Mouse (Mus musculus) spleen, postnatal 14 days (tissue): Measurements from ENCODE around the gene Klf11.
"Not testable (repeated sequence)": the region's sequence is repeated elsewhere in the genome, so short reads cannot be mapped to it uniquely, and the experiment has no call there.

Source experiments
- DNase-seq, 2 experiments: peaks; one replicate each; pipeline ENCODE4 v3.0.0; 2021 to 2022; ENCODE audit warnings: low spot score in 2 of 2

The Klf11 gene

DNA sequence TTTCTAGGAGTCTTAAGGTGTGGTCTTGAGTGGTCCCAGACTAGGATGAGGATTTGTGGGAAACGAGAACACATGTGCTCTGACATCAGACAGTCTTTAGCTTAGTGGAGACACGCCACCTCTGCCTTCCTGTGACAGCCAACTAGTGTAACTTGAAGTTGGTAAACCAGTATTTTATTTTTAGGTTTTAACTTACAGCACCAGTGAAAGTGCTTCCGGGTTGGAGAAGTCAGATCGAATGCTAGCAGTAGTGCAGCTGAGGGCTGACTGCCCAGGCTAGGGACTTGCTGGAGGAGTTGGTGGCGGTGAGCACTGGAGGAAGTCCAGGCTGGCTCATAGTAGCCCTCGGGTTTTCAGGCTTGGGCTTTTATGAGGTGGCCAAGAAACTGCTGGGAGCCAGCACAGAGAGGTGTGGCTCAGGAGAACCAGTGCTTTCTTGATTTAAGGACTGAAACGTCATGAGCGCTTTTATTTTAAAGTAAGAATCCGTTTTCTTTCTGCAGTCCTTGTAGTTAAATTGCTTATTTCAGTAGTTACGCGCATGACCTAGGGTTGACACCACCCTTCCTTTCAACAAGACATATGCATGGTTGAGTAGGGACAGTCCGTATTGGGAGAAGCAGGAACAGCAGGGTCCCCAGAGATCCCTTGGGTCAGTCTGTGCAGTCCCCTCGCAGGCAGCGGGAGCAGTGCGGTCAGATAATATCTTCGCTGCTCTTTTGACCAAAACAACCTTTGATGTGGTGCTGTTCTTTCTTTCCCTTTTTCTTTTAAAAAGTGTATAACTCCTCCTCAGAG is 3.2 kb downstream of the Klf11 start:
- DNase-seq, result no peak

DNA sequence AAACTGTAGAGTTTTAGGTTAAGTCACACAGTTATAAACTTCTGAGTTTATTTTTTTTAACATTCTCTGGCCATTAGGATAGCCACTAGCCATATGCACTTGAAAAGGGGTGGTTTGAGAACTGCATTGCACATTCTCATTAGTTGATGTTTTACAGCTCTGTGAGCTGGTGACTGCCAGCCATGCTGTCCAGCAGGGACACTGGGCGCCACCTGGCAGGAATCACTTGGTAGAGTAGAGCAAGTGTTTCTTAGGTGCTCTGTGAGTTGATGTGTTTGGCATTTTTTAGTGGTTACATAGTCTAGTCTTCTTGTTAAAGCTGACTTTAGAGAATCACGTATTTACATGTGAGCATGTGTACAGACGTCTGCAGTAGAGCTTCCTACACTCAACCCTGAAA is 5.4 kb downstream of the Klf11 start:
- DNase-seq, result no peak

DNA sequence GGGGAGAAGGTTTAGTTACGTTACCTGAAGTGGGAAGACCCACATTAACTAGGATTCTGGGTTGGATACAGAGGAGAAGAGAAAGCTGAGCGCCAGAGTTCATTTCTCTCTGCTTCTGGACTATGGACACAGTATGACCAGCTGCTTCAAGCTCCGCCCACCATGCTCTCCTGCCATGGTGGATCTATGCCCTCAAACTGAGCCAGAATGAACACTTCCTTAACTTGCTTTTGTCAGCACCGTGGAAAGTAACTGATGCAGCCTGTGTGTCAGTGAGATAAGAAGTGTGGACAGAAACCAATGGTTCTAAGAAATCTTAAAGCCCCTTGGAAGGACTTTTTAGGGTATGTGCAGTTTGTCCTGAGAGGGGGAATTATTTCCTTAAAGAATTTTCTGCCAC is 7.9 kb downstream of the Klf11 start:
- DNase-seq, result no peak

DNA sequence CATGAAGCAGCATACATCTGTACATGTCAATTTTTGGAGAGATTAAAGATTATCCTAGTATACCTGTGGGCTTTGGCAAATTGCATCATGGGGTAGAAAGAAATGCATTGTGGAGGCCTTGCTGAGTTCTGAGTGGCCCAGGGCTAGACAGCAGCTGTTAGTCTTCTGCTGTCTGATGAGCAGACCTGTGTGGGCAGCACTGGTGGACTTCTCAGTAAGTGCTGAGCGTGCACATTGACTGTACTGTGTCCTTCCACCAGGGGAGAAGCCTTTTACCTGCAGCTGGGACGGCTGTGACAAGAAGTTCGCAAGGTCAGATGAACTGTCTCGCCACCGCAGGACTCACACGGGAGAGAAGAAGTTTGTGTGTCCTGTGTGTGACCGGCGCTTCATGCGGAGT is 8.8 kb downstream of the Klf11 start:
- no peak for DNase-seq

DNA sequence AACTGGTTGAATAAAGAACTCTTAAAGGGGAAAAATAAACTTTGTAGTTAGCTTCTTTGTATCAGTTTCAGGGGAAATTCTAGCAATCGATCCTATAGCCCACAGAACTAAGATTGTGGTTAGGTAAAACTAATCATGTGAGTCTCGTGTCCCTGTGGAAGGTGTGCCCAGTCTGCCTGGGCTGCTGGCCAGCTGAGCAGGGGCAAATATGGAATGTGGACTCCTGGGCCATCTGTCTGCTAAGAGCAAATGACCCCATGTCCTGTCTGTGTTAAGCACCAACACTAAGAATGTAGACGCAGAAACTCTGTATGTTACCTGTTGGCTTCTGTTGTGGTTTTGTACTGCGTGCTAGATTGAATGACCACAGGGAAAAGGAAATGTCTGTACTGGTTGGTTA is 10.0 kb downstream of the Klf11 start:
- no peak for DNase-seq

DNA sequence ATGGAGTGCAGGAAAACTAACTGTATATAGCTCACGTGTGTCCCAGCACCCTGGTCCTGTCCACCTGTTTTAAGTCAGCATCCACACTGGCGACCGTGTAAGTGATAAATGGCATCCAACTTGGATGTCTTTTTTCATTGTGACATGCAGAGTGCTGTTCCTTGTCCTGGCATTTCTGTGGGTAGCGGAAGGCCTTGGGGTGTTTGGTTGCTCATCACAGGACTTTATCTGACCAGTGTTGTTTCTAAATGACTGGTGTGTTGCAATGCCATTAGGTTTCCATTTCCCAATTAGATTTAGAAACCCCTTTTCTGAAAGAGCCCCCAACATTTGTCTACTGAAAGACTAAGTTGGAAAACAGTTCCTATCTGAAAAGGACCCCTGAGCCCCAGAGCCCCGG is 11.1 kb downstream of the Klf11 start:
- DNase-seq, result no peak

DNA sequence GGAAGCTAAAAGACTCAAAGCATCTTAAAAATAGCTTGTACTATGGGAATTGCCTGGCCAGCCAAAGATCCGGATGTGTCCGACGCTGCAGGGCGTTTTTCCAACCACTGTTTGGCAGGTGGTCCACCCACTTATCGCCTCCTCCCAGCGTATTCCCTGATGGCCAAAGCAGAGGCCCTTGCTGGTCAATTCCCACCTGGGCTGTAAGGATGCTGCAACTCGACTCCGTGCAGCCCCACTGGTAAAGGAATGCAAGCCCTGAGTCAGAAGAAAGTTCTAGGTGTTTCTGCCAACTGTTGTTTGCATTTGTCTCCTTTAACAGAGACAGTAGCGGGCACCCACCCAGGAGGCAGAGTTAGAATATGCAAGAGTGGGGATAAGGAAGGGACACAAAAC is 29.0 kb downstream of the Klf11 start:
- DNase-seq, result no peak

DNA sequence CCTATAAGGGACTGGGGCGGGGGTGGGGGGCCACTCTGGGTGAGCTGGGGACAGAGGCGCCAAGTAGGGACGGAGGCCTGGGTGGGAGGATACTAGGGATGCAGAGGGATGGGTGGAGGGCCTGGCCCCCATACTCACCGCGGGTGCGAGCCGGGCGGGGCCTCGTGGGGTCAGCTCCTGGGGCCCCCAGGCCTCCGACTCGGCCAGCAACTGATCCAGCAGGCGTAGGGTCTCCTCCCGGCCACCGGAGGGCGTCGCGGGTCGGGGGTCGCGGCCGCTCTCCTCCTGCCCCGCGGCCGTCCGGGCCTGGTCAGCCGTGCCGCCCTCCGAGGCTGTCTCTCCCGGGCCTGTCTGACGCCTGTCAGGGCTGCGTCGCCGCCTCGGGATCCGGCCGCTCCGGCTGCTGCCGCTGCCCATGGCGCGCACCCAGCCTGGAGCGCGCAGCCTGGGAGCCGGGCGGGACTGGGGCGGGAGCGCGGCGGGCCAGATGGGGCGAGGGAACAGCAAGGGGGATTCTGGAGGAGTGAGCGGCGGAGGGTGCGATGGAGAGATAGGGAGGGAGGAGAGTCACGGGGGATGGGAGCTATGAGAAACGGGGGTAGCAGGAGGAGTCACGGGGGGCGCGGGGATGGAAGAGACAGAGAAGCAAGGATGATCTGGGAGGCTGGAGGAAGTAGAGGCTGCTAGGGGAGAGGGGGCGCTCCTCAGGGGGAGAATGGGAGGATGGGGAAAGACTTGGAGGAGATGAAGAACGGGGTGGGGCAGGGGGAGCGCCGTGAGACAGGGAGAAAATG is 29.6 kb downstream of the Klf11 start:
- no peak for DNase-seq

DNA sequence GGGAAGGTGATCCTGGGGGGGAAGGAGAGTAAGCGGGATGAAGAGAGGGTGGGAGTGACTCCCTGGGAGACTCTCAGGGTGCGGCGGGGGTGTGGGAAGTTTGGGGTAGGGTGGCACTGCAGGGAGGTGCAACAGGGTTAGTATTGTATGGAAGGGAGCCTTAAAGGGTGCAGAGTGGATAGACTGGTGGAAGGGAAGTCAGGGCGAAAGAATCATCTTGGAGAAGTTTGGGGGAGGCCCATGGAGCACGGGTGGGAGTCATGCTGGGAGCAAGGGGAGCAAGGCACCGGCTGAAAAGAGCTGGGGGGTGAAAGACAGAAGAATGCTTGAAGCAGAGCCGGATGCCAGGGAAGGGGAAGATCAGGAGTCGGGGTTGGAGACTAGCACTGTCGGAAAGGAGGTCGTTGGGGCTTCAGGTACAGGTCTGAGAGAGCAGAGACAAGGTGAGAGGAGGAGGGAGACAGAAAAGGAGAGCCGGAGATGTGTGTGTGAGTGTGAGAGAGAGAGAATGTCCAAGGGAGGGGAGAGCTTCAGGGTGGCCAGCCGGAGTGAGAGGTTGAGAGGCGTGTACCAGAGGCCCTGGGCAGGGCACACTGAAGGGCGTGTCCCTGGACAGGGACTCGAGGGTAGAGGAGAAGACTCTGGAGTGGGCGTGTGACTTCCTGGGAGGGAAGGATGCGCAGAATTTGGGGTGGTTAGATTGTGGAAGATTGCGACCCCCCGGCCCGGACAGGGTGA is 30.4 kb downstream of the Klf11 start, which contains the start of gene Cys1:
Gene Cys1 (minus strand): TSS at position 528 of the 738 bp plus-strand sequence.
- DNase-seq, result no peak

DNA sequence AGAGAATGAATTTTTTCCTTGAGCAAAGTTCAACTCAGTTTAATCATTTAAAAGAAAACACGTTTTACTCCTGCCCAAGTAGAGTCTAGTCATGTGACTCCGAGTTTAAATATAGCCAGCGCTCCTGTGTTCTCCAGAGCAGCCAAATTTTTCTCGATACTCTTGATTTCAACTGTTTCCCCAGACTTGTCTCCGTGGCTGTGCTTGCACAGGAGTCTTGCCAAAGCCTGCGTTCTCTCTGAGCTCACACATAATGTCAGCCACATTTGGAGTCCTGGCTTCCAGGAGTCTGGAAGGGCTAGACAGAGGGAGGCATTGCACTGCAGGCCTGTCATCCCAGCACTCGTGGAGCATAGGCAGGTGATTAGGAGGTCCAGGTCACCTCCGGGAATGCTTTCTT is 31.5 kb downstream of the Klf11 start:
- DNase-seq, result no peak

DNA sequence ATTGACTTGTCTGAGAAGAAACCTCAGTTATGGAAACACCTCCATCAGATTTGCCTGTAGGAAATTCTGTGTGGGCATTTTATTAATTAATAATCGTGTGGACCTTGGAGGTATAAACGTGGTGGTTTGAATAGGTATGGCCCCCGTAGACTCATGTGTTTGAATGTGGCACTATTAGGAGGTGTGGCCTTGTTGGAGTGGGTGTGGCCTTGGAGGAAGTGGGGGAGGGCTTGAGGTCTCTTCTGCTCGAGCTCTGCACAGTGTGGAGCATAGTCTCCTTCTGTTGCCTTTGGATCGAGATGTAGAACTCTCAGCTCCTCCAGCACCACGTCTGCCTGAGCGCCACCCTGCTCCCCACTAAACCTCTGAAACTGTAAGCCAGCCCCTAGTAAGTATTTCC is 32.4 kb downstream of the Klf11 start:
- DNase-seq, result no peak

DNA sequence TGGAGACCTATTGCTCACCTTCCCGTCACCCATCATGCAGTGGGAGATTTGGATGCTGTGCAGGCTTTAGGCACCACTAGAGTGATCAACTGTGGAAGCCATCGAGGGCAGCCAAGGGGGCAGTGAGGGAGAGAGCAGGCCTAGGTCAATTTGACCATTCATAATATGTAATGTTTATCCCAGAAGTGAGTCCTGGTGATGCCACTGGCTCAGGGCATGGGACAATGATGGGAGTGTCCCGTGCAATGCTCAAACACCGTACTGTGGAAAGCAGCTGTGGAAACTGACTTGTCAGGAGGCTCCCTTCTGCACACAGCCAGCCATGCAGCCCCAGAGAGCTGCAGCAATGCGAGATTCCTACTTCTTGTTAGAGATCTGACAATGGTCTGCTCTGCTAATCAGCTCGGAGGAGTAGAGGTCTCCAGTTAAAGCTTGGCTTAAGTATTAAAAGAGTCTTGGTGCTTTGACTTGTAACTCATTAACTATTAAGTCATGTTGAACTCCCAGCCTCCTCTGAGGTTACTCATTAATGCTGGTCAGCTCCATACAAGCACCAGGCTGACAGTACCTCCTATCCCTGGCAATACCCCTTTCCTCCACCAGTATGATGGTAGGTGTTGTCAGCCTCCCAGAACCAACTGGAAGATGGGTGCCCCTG is 35.1 kb downstream of the Klf11 start:
- no peak for DNase-seq

DNA sequence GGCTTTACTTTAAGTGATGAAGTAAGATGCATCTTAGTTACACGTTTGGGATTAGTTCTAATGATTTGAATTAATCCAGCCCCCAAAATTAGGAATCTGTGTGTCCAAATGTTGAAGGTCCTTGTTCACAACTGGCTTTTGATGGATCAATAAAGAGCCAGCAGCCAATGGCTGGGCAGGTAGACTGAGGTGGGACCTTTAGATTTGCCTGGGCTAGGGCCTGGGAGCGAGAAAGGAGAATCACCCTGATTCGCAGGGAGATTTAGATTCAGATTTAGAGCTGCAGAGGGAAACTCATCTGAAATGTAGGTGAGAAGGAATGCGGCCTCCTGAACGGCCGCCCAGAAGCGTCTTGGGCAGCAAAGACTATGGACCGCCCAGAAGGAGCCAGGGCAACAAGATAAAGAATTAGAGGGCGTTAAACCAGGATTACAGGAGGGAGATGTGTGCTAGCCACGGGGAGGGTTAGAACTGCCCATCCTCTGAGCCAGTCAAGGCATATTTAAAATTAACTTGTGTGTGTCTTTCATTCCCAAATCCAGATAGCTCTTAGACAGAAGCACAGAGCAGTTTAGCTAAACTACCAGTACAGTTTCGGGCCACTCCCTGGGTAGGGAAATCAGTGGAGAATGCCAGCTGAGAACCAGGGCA is 35.7 kb downstream of the Klf11 start:
- DNase-seq, result no peak

DNA sequence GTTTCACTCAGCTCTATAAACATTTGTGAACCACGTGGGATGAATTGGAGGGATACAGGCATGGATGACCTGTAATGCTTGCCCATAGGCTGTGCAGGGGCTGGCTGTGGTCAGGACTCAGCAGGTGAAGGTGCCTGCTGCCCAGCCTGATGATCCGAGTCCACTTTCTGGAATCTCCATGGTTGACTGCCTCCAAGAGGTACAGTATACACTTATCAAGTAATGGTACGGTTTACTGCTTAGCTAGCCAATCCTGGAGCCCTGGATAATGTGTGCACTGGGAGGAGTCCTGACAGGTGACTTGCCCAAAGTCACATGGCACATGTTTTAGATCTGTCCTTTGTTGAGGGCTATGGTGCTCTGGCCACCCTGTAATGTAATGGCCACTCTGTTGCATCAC is 39.3 kb downstream of the Klf11 start:
- no peak for DNase-seq

DNA sequence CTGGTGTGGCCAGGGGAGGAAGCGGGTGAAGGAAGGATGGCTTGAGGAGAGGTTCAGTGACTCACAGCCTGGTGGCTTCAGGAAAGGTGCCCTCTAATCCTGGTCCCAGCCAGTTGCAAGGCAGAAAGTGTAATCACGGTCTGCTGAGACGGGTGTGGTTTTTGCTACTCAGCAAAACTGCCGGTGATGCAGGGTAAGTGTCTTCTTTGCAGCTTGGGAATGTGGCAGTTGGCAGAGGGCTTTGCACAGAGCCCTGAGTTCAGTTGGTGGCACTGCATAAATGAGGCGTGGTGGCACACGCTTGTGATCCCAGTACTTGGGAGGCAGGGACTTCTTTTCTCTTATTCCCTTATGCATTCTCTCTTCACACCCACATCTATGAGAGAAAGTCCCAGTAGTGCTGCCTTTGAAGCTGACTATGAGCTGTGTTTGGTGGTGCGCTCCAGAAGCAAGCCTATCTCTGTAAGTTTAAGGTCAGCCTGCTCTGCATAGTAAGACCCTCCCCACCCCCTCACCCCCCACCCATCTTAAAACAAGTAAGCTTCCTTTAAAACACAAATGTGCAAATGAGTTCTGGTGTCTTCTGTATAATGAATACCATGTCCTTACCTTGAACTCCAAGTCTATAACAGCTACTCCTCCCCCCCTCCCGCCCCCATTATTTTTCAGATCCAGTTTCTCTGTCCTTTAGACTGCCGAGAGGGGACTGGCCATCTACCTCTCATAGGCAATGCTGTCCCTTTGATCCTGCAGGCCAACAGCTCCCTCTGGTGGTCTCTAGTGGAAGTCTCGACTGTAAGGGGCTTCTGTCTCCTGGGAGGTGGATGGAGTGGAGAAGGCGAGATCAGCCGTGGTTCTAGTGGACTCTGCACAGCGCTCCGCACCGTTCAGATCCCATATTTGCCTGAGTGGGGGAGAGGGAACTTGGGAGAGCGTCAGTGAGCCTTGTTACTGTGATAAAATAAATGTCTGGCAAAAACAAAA is 45.7 kb downstream of the Klf11 start:
- DNase-seq, result peak; percentile 60 to 80

DNA sequence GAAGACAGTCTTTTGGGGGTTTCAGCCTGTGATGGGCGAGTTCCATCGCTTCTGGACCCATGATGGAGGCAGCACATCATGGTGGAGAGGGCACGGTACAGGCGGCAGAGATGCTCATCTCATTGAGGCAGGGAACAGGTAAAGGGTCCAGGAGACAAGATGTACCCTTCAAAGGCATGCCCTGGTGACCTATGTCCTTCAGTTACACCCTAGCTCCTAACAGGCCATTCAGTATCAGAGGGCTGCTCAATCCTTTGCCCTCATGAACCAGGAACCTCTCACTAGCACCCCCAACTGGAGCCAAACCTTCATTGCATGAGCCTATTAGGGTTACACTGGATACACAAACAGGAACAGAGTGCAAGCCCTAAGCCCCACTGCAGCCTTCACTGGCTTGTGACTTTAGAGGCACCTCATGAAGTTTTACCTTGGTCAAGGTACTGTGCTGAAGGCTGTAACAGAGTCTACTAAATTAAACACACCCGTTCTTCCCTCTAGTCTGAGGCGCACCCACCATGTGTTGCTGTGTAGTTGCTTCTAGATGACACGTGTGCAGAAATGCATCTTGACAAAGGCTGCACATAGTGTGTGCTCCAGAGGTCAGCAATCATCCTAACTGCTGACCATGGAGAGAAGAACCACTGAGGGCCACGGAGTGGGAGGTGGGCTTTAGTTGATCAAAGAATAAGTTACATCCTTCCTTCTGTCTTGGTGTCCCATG is 46.6 kb downstream of the Klf11 start:
- no peak for DNase-seq

DNA sequence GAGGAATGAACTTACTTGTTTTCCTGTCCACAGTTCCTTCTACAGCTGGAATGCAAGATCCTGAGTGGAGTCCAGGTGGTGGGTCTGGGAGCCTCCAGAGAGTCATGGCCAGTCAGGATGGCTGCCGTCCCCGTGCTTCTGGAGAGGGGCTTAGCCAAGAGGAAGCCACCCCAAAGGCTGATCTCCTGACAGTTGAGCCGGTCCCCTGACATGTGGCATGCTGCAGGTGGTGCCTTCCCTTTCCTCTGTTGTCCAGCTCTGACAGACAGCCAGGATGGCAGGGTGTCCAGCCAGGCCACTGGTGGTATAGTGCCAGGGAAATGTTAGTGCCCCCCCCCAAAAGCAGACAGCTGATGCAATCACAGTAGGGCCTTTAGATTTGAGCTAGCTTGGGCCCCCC is 47.4 kb downstream of the Klf11 start:
- no peak for DNase-seq

DNA sequence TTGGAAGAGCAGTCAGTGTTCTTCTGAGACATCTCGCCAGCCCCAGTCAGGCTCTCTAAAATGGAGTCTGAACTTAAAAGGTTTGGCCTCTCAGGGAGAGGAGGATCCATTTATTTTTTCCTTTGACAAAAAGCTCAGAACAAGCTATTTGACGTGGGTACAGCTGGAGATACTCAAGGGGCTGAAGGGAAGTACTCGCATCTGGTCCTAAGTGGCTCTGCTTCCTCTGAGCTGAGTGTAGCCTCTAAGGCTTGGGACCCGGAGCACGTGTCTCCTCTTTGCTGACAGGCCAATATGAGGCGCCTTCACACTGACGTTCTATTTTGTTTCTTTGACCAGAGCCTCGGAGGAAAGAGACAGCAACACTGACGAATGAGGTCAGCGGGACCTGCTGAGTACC is 48.5 kb downstream of the Klf11 start:
- DNase-seq, result no peak

DNA sequence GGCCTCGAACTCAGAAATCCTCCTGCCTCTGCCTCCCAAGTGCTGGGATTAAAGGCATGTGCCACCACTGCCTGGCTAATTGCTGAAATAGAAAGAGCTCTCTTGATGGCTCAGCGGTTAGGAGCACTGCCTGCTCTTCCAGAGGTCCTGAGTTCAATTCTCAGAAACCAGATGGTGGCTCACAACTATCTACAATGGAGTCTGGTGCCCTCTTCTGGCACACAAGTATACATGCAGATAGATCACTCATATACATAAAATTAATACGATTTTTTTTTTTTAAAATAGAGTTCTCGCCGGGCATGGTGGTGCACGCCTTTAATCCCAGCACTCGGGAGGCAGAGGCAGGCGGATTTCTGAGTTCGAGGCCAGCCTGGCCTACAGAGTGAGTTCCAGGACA is 50.5 kb downstream of the Klf11 start:
- not testable (repeated sequence) for DNase-seq

DNA sequence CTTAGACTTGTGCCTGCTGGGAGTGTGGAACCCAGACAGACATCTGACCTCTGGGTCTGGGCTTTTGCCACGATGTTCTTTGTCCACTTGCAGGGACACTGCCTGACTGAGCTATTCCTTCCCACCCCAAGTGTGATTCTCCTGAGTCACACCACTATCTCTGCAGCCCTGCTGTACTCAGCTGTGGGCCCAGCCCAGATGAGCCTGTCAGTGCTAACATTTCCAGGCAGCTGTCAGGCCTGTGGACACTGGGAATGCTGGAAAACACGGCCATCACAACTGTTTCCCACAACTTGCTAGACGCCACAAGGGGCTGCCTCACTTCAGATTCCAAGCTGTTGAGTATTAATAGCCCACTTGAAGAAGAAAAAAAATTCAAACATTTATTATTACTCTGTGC is 51.9 kb downstream of the Klf11 start:
- no peak for DNase-seq
